Mouse (Mus musculus) CH12.LX (cell line): ENCODE data around the gene Gm37240.

ENCODE experiments used
- CHD2 ChIP-seq: IDR thresholded peaks from 2 replicates; pipeline ENCODE4 v1.6.1; 2011; ENCODE audit warnings: low read length, improper control_type of control experiment
- CTCF ChIP-seq, 2 experiments: IDR thresholded peaks in 1 of 2; conservative IDR thresholded peaks in 1 of 2; 2 replicates each; pipeline ENCODE4 v1.5.1; 2011 to 2012; ENCODE audit warnings: low read depth in 2 of 2, low read length in 2 of 2, improper control_type of control experiment in 1 of 2, inconsistent platforms in 1 of 2, mild to moderate bottlenecking in 1 of 2, moderate library complexity in 1 of 2
- EP300 ChIP-seq: IDR thresholded peaks from 2 replicates; pipeline ENCODE4 v1.6.1; 2011; ENCODE audit warnings: low read length, improper control_type of control experiment
- JUN ChIP-seq: IDR thresholded peaks from 2 replicates; pipeline ENCODE4 v1.6.1; 2011; ENCODE audit warnings: low read depth, mild to moderate bottlenecking, low read length, improper control_type of control experiment, moderate library complexity; ENCODE audit not compliant: insufficient read depth
- KAT2A ChIP-seq: IDR thresholded peaks from 2 replicates; pipeline ENCODE4 v1.6.1; 2012; ENCODE audit warnings: low read length, improper control_type of control experiment, inconsistent platforms; ENCODE audit not compliant: insufficient replicate concordance
- MAFK ChIP-seq: IDR thresholded peaks from 2 replicates; pipeline ENCODE4 v1.6.1; 2011; ENCODE audit warnings: low read length, improper control_type of control experiment; ENCODE audit not compliant: insufficient replicate concordance
- MAX ChIP-seq: IDR thresholded peaks from 2 replicates; pipeline ENCODE4 v1.6.1; 2011; ENCODE audit warnings: low read length, improper control_type of control experiment
- MXI1 ChIP-seq: IDR thresholded peaks from 2 replicates; pipeline ENCODE4 v1.6.1; 2011; ENCODE audit warnings: mild to moderate bottlenecking, low read depth, low read length, improper control_type of control experiment
- POLR2A ChIP-seq: IDR thresholded peaks from 2 replicates; pipeline ENCODE4 v1.6.1; 2011; ENCODE audit warnings: low read depth, mild to moderate bottlenecking, improper control_type of control experiment, low read length
- RAD21 ChIP-seq: IDR thresholded peaks from 2 replicates; pipeline ENCODE4 v1.6.1; 2011; ENCODE audit warnings: low read depth, mild to moderate bottlenecking, low read length, improper control_type of control experiment, moderate library complexity
- SIN3A ChIP-seq: IDR thresholded peaks from 2 replicates; pipeline ENCODE4 v1.6.1; 2012; ENCODE audit warnings: low read length, improper control_type of control experiment, inconsistent platforms
- TCF12 ChIP-seq: IDR thresholded peaks from 2 replicates; pipeline ENCODE4 v1.6.1; 2014; ENCODE audit warnings: low read depth, mild to moderate bottlenecking, inconsistent platforms, low read length, improper control_type of control experiment
- ZMIZ1 ChIP-seq: IDR thresholded peaks from 2 replicates; pipeline ENCODE4 v1.6.1; 2012; ENCODE audit warnings: low read depth, mild to moderate bottlenecking, inconsistent platforms, low read length, improper control_type of control experiment

GRCm38 (mm10) chr3:85853715-85854114, 33.6 kb downstream of the Gm37240 start:
- TF ChIP-seq CTCF (conservative IDR thresholded peaks at IDR 0.05 in 1 of 2, IDR thresholded peaks at IDR 0.05 in 1 of 2; ENCODE audit: low read depth in 2 of 2, low read length in 2 of 2) (no peak), POLR2A (no peak), CHD2 (no peak), ZMIZ1 (no peak), RAD21 (no peak), MXI1 (no peak), JUN (no peak), KAT2A (no peak), MAX (no peak), SIN3A (no peak), MAFK (no peak), TCF12 (no peak), EP300 (no peak)
